Mouse (Mus musculus) gastrocnemius, adult 2 months (tissue): ENCODE results near the gene 1700066M21Rik. TPM values are rescaled to one million over a fixed set of nuclear protein-coding genes. Genes with fewer than 3 reads are reported as not detected.

Source experiments
- DNase-seq: peaks from one replicate; pipeline ENCODE4 v3.0.0; 2022
- H3K27ac ChIP-seq: fragments of 200-600 bp; 2 replicates; pipeline ENCODE4 v1.8.1; 2022; ENCODE audit warnings: mild to moderate bottlenecking
- H3K4me3 ChIP-seq: fragments of 200-600 bp; 2 replicates; pipeline ENCODE4 v1.8.1; 2022; ENCODE audit warnings: mild to moderate bottlenecking, moderate library complexity
- CTCF ChIP-seq: fragments of 200-600 bp; IDR thresholded peaks from 2 replicates; pipeline ENCODE4 v1.8.1; 2022; ENCODE audit warnings: antibody characterized with exemption, mild to moderate bottlenecking, moderate library complexity
- intact Hi-C: fragments of 180-260 bp; cut with DNase I; formaldehyde crosslinking; loops from one replicate; pipeline ENCODE4 v1.15.1; 2025
- total RNA-seq, 2 experiments: library from RNA; stranded (reverse); gene quantifications; 2 replicates each; pipeline ENCODE4 v1.2.3; 2021

Gene 1700066M21Rik
- total RNA-seq, 2 experiments from 2014 or later = 2.1 to 2.6 TPM

- peak; percentile 86 for DNase-seq
- Histone ChIP-seq H3K4me3 (peak within 1 kb of the TSS; percentile 86), H3K27ac (peak within 1 kb of the TSS; percentile 98)
- intact Hi-C loops = no loop called here
- no peak for TF ChIP-seq CTCF
These were observed 29.0 kb downstream of the 1700066M21Rik start, which contains the start of the genes Maip1 and Tyw5 for GRCm38 (mm10) chr1:57406187-57407151. Gene Maip1, plus strand, starts transcription at chr1:57406328. Gene Tyw5, minus strand, starts transcription at chr1:57407101.

- TF ChIP-seq CTCF = no peak
- no peak for DNase-seq
- intact Hi-C loops = no loop called here
- Histone ChIP-seq H3K4me3 (no peak overlapping the region), H3K27ac (no peak overlapping the region)
These were observed 31.6 kb downstream of the 1700066M21Rik start for GRCm38 (mm10) chr1:57408994-57409393.

GRCm38 (mm10) chr1:57413397-57413796 lies 36.0 kb downstream of the 1700066M21Rik start:
- DNase-seq = no peak
- Histone ChIP-seq H3K4me3 (no peak overlapping the region), H3K27ac (no peak overlapping the region)
- intact Hi-C loops = no loop called here
- no peak for TF ChIP-seq CTCF

GRCm38 (mm10) chr1:57423696-57424095 lies 46.3 kb downstream of the 1700066M21Rik start:
- H3K4me3 ChIP-seq = no peak overlapping the region
- DNase-seq = no peak
- no peak overlapping the region for H3K27ac ChIP-seq
- intact Hi-C loops = no loop called here
- TF ChIP-seq CTCF = peak; percentile 53

GRCm38 (mm10) chr1:57428368-57429308 lies 51.2 kb downstream of the 1700066M21Rik start:
- intact Hi-C loops = loop anchor here (2.0 to 5.0 kb wide), 4 partner anchors 520 to 869 kb away; no protein-coding TSS in a partner anchor
- Histone ChIP-seq H3K27ac (peak overlapping the region; percentile 44; the same call in 1 of the 2 replicates), H3K4me3 (peak overlapping the region; percentile 65)
- peak; percentile 90 for DNase-seq
- TF ChIP-seq CTCF = peak; percentile 82

- peak overlapping the region; percentile 58 for H3K4me3 ChIP-seq
- TF ChIP-seq CTCF = no peak
- peak; percentile 34 for DNase-seq
- intact Hi-C loops = loop anchor here (2.0 to 5.0 kb wide), 4 partner anchors 519 to 867 kb away; no protein-coding TSS in a partner anchor
- H3K27ac ChIP-seq = peak overlapping the region; percentile 74
These were observed 52.5 kb downstream of the 1700066M21Rik start for GRCm38 (mm10) chr1:57429786-57430483.

GRCm38 (mm10) chr1:57433141-57433540 lies 55.7 kb downstream of the 1700066M21Rik start:
- H3K27ac ChIP-seq = peak overlapping the region; percentile 65; the same call in 1 of the 2 replicates
- DNase-seq = no peak
- H3K4me3 ChIP-seq = no peak overlapping the region
- no peak for TF ChIP-seq CTCF
- intact Hi-C loops = no loop called here

Other genes with a start within 250 kb of the 1700066M21Rik start
- 1 to 10 TPM; 8.1 to 9.8 TPM for gene Maip1, start 28.7 kb downstream of the 1700066M21Rik start, total RNA-seq
- 1 to 10 TPM; 3.8 to 5.1 TPM for gene Tyw5, start 29.5 kb downstream of the 1700066M21Rik start, total RNA-seq